Mouse (Mus musculus) right cerebral cortex, adult 18-20 months (tissue): Measurements from ENCODE around the gene Radil.

Experiments
- DNase-seq: peaks from one replicate; pipeline ENCODE4 v3.0.0; 2022; ENCODE audit warnings: mixed read lengths

The Radil gene

GRCm38 (mm10) chr5:142550706-142551652 is at the start of gene Radil:
TSS of gene Radil (minus strand) at chr5:142551098.
- DNase-seq: peak; percentile 99

GRCm38 (mm10) chr5:142597648-142598390 is 46.9 kb upstream of the Radil start:
- DNase-seq: no peak

GRCm38 (mm10) chr5:142596723-142597122 is 45.8 kb upstream of the Radil start:
- DNase-seq: no peak

- DNase-seq: no peak
Measured at GRCm38 (mm10) chr5:142595698-142596097, 44.8 kb upstream of the Radil start.

- DNase-seq: no peak
Measured at GRCm38 (mm10) chr5:142590953-142591616, 40.2 kb upstream of the Radil start.

- peak; percentile 49 for DNase-seq
Measured at GRCm38 (mm10) chr5:142583616-142584126, 32.8 kb upstream of the Radil start.

GRCm38 (mm10) chr5:142581517-142581916 is 30.6 kb upstream of the Radil start:
- DNase-seq: peak; percentile 63

- DNase-seq: no peak
Measured at GRCm38 (mm10) chr5:142578192-142578591, 27.3 kb upstream of the Radil start.

GRCm38 (mm10) chr5:142576832-142577231 is 25.9 kb upstream of the Radil start:
- no peak for DNase-seq

- DNase-seq: no peak
Measured at GRCm38 (mm10) chr5:142574323-142575057, 23.6 kb upstream of the Radil start.

GRCm38 (mm10) chr5:142564606-142565005 is 13.7 kb upstream of the Radil start:
- DNase-seq: no peak

GRCm38 (mm10) chr5:142560261-142560660 is 9.4 kb upstream of the Radil start:
- DNase-seq: no peak

GRCm38 (mm10) chr5:142557397-142558067 is 6.6 kb upstream of the Radil start:
- DNase-seq: peak; percentile 87

- no peak for DNase-seq
Measured at GRCm38 (mm10) chr5:142556721-142557120, 5.8 kb upstream of the Radil start.

GRCm38 (mm10) chr5:142555866-142556265 is 5.0 kb upstream of the Radil start:
- DNase-seq: no peak

GRCm38 (mm10) chr5:142549961-142550705 is 765 bp downstream of the Radil start:
- DNase-seq: peak; percentile 57

- DNase-seq: no peak
Measured at GRCm38 (mm10) chr5:142549441-142549840, 1.5 kb downstream of the Radil start.

GRCm38 (mm10) chr5:142547066-142547465 is 3.8 kb downstream of the Radil start:
- no peak for DNase-seq

- DNase-seq: no peak
Measured at GRCm38 (mm10) chr5:142546344-142546743, 4.6 kb downstream of the Radil start.

- no peak for DNase-seq
Measured at GRCm38 (mm10) chr5:142545014-142545795, 5.7 kb downstream of the Radil start.
